Mouse (Mus musculus) embryo, embryonic 10 days (tissue): ENCODE measurements around the gene Pbld2.
"Not testable (repeated sequence)": the region's sequence is repeated elsewhere in the genome, so short reads cannot be mapped to it uniquely, and the experiment has no call there.

ENCODE experiments used
- DNase-seq: peaks from one replicate; pipeline ENCODE4 v3.0.0-alpha.2; 2015; ENCODE audit warnings: low spot score

The Pbld2 gene

DNA sequence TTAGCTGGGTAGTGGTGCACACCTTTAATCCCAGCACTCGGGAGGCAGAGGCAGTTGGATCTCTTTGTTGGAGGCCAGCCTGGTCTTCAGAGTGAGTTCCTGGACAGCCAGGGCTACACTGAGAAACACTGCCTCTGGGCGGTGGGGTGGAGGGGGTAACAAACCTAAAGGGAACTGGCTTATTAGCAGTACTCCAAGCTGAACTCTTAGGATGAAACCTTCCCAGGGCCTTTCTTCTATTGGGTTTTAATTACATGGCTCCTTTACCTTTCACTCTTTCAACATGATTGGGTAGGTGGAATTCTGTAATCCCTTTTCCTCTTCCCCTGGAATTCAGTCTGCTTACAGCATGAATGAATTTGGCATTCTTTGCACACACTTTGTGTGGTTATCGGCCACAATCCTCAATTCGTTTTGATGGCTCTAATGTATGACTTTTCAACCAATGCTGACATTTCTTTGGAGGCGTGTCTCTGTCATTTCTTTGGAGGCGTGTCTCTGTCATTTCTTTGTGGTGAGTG, 1.4 kb downstream of the Pbld2 start:
- DNase-seq: peak; percentile 50

DNA sequence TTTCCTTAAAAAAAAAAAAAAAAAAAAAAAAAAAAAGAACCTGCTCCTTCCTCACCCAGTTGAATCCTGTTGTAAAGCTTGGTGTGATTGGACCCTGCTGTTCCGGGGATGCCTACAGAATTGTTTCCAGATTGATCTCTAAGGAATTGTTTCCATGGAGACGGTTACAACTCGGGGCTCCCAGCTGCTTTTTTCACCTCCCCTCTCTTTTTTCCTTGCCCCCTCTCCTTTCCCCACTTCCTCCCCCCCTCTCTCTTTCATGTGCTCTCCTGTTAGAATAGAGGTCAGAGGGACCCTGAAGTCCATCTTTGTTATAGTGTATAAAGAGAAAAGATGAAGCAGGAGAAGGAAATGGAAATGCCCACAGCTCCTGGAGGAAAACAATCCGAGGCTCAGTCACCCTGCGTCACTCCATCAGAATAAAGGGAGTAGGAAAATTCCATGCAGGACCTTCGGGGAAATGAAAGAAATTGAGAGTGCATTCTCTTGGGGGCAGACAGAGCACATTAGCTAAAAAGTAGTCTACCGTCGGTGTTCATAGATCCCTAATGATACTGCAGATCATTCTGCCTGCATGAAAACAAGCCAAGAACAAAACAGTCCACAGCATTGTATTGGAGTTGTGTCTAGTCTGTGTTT, 2.2 kb downstream of the Pbld2 start:
- DNase-seq: peak; percentile 78

DNA sequence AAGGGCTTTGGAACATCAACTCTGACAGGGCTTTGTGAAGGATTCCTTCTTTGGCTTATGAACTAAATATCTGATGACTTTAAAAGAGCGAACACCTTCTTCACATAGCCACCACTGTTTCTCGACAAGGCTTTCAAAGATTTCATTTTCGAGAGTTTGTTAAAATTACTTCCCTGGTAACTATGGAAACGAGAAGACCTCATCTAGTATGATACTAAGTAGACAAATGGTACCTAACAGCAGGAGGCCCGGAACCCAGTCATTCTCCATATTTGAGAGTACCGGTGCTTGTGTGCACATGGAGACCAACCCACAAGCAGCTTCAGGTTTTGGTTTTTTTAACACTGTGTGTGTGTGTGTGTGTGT, 2.7 kb downstream of the Pbld2 start:
- no peak for DNase-seq

DNA sequence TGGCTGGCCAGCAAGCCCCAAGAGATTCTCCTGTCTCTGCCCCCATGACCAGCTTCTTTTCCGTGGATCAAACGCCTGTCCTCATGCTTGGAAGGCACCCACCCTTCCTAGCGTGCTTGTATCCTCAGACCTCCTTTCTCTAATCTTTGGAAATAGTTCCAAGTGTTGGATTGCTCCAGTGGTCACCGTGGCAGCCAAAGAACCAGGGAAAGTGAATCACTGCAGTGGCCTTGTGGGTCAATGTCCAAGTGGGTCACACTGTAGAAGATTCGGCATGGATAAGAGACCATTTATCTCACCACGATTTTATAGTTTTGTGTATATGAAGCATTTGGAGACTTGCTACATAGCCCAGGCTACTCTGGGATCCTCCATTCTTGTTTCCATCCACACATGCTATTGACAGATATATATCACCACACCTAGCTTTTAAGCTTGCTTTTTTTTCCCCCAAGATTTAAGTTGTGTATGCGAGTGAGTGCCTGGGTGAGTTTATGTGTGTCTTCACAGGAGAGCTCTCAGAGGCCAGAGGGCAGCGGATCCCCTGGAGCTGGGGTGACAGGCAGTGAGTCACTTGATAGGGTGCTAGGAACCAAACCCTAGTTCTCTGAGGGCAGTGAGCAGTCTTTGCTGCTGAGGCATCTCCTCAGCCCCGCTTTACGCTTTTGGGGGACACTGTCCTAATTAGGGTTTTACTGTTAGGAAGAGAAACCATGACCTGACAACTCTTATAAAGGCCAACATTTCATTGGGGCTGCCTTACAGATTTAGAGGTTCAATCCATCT, 3.5 kb downstream of the Pbld2 start:
- no peak for DNase-seq

DNA sequence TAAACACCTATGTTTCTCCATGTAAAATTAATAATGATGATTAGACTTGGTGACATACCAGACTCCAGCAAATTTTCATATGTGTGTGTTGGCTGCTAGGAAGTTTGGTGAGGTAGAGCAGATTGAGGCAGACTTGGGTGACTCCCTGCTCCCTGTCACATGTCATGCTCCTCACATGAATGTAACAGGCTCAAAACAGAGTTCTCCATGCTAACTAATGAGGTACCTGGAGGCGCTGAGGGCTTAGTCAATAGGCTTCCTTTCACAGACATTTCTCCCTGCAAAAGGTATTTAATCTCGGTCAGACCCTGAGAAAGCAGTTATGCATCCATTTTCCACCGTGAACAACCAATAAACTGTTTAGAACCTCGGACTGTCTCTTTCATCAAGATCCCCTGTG, 4.3 kb downstream of the Pbld2 start:
- DNase-seq: no peak

DNA sequence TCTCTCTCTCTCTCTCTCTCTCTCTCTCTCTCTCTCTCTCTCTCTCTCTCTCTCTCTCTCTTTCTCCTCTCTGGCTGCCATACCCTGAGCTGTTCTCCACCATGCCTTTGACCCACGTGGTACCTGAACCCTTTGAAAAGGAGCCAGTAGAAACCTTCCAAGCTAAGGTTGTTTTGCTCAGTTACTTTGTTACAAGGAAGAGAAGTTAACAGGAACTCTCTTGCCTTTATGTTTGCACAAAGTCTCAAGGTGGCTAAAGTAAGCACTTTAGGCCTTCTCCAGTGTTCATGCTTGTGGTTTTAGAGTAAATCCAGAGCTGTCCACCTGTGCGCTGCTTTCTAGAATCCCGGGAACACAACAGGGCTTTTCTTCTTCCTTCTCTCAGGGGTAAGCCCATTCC, 8.2 kb downstream of the Pbld2 start:
- DNase-seq: no peak

DNA sequence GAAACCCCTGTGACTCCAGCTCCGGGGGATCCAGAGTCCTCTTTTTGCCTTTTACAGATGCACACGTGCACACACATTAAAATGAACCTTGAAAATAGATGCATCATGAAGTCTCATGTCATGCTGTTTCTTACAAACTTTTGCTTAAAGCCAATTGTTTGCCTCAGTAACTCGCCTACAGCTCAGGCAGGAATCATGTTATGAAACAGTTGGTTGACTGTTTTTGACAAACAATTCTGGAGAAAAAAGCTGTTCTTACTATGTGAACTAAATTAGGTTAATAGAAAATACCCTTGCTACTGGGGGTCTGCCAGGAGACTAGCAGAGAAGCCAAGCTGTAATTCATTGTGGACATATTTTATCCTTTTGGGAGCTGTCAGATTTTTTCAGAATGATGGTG, 8.8 kb downstream of the Pbld2 start:
- no peak for DNase-seq

DNA sequence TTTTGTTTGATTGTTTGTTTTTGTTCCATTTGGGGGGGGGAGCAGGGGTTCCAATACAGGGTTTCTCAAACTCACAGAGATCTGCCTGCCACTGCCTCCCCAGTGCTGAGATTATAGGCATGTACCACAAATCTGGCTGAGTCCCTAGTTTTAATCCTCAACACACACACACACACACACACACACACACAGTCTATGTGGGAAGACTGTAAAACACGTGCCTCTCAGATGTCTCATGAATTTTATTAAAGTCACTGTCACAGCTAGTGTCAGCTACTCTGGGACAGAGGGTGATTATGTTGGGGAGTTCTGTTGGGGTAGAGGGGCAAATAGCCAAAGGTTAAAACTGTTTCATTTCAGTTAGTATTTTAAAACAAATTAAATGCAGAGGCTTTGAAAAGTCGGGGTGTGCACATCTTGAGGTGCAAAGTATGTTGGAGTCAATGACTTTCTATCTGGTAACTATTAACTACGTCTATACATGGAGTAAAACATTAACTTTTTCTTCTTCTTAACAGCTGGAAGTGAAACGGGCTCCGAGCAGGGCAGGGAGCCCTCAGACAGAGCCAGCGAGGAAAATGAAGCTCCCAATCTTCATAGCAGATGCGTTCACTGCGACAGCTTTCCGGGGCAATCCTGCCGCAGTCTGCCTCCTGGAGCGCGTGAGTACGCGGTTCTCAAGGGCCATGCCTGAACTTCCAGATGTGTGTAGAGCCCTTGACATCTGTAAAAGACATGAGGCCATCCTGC, 14.6 kb downstream of the Pbld2 start:
- DNase-seq: no peak

DNA sequence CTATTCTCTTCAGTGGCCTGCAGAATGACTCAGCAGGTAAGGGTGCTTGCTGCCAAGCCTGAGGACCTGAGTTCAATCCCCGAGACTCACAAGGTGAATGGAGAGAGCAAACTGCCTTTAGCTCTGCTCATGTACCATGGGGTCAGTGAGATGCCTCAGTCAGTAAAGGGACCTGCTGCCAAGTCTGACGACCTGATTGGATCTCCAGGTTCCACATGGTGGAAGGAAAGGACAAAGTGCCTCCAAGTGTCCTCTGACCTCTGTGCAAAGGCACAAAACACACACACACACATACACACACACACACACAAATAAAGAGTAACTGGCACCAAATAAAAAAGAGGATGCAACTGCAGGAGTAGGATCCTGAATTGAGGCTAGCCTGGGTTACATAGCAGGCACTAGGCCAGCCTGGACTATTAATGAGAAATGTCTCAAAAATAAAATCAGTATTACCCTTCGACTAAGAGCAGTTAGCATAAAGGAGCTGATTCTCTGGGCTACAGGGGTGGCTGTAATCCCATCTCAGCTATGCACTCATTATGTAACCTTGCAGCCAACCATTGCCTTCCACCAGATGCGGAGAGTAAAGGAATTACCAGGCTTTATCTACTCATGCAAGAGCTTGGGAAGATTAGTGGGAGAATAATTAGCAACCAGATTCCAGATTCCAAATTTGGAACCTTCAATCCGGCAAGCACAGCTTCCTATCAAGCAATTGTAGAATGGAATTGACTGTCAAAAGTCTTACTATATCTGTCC, 15.9 kb downstream of the Pbld2 start:
- DNase-seq: no peak

DNA sequence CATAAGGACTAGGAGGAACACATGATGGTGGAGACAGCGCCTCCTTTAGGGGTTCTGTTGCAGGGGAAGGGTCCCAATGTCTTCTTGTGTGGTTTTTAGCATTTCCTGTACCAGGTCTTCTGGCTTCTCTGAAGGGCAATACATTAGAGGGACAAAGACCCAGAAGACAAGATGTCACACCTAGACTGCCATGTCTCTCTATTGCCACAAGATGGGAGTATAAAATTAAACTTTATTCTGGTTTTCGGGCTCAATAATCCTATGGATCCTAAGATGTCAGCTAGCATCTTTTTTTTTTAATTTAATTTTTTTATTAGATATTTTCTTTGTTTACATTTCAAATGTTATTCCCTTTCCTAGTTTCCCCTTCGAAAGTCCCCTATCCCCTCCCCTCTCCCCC, 19.0 kb downstream of the Pbld2 start:
- DNase-seq: no peak

DNA sequence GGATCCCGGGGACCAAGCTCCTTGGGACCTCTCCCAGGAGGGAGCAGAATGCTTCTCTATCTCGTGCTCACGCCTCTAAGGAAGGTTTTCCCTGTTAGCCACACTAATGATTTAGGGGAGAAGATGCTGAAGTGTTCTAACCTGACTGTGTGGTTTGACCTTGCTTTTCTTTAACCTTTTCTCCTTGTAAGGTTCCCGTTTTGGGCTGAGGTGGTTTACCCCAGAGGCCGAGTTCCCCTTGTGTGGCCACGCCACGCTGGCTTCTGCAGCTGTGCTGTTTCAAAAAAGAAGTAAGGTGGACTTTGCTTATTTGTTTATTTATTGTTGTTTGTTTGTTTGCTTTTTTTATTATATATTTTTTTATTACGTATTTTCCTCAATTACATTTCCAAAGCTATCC, 23.6 kb downstream of the Pbld2 start:
- no peak for DNase-seq

DNA sequence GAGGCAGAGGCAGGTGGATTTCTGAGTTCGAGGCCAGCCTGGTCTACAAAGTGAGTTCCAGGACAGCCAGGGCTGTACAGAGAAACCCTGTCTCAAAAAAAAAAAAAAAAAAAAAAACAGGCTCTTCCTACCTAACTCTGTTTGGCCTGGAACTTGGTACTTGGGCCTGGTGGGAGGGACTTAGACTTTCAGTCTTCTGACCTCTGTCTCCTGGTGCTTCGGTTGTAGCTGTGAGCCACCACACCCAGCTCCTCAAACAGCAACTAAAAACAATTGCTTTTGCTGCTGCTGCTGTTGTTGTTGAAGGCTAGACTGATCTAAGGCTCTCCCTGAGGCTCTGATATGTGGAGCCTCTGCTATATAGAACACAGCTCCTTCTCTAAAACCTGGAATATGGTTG, 25.0 kb downstream of the Pbld2 start:
- no peak for DNase-seq

DNA sequence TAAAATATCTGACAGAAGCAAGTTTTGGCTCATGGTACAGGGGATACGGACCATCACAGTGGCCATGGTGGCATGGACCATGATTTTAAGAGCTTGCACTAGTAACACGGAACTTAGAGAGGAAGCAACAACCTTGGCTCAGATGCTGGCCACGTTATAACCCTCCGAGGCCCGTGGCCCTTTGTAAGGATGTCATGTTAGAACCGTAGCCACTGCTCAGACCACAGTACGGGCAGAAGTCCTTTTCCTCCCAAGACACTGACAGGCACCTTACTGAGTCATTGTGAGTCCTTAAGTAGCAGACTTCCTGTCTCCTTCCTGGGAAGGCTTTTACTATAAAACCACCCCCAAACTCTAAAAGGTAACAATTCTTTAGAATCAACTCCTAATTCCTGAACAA, 27.2 kb downstream of the Pbld2 start:
- DNase-seq: no peak

DNA sequence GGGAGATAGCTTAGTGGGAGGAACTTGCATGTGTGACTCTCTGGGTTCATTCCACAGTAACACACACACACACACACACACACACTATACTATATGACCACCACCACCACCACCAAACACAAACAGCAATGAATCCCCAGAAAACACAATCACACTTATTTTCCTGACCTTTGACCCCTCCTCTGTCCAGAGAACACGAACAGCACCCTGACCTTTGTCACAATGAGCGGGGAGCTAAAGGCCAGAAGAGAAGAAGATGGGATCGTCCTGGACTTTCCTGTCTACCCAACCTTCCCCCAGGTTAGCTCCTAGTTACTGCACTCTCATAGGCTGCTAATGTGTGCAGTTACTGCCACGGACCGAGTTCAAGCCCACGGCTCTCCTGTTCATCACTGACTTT, 27.9 kb downstream of the Pbld2 start:
- no peak for DNase-seq

DNA sequence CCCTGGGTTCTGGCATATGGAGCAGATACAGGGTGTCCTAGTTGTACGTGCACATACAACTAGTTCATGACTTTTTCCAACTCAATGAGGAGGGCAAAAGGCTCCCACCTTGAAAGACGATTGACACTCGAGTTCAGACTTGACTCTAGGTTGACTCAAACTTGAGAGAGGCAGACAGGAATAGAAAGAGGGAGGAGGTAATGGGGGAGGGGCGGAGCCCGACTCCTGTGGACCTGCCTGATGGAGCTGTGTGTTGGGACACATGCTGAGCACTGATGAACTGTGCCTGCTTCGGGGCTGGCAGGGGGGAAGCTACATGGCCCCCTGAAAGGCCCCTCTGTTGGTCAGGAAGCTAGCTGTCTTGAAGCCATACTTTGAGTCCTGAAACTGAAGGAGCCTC, 28.9 kb downstream of the Pbld2 start:
- no peak for DNase-seq

DNA sequence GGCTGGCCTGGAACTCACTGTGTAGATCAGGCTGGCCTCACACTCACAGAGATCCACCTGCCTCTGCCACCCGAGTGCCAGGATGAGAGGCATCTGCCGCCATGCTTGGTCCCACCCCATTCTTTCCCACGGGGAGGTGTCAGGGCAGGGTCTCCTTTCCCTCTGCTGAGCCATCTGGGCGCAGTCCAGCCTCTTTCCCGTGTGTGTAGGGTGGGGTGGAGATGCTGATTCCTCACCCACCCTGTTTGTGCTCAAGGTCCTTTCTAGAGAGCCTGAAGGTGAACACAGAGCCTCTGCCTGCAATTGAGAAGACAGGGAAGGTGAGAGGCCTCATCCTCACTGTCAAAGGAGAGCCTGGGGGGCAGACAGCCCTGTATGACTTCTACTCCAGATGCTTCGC, 30.0 kb downstream of the Pbld2 start:
- DNase-seq: not testable (repeated sequence)

DNA sequence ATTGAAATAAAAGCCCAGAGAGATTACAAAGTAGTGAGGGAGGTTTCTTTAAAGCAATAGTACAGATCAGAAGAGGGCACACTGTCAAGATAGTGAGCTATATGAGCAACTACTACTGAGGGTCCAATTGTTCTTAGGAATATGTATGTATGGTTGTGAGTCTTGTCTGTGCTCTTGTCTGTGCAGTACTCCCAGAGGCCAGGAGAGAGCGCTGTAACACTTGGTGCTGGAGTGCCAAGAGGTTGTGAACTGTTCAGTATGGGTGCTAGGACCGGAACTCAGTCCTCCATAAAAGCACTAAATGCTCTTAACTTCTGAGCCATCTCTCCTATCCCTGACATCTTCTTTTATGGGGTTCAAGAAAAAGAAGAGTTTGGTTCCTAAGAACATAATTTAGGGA, 30.5 kb downstream of the Pbld2 start:
- no peak for DNase-seq

DNA sequence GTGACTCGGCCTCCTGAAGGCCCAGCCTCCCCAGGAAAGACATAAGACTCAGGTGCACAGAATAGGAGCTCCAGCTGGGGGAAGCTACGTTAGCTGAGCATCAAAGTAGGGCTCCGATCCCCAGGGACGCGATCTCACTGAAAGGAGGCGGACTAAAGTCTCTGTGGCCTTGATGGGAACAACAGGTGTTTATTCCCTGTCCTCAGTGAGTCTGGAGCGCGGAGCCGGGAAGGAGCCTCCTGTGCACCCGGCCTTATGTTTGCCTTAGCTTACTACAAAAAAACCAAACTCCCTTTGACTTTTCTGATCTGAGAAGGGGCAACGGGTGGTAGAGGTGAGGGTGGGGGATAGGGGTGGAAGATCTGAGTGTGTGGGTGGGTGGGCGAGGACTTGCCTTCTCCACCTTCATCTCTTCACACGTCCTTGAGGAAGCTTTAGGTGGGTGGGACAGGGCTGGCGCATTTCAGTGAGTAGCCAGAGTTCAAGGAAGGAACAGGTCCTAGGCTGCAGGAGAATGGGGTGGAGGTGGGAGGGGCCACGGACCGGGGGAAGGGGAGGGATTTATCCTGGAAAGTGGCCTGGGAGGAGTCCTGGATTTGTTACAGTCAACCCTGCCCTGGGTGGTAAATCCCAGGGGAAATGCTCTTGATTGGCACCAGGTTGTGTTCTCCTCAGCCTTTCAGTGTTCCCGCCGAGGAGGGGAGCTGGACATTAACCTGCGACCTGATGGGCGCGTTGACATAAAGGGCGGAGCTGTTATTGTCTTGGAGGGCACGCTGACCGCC, 33.0 kb downstream of the Pbld2 start:
- no peak for DNase-seq

DNA sequence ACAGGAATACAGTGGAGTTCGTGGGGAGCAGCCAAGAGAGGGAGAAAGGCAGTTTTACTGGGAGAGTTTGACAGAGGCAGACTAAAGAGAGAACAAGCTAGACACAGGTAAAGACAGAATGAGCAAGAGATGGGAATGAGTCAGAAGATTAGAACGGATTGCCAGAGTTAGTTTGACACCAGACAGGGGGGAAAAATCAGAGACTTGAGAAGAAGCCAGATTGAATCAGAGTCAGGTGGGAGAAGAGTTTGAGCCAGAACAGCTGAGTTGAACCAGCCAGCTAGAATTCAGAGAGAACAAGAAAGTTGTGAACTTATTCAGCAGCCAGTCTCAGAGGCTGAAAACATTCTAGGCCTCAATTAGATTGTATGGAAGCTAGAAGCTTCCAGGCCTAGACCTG, 35.7 kb downstream of the Pbld2 start, which contains the start of gene Pbld1:
Pbld1 (plus strand) TSS at position 301 of the 400 bp plus-strand sequence.
- no peak for DNase-seq

DNA sequence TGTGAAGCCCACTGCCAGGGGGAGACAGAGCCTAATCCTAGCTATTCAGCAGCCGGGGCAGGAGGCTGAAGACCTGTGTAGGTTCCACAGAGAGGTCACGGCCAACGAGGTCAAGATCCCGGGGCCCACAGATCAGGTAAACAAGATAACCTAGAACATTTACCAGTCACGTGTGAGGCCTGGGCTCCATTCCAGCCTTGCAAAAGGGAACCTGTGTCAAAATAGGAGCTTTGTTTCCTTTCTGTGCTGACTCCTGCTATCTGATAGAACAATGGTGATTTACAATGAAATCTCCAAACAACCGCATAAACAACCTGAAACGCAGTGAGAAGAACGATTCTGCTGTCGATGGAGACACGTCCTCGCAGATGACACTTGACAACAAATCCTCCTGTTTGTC, 36.3 kb downstream of the Pbld2 start:
- no peak for DNase-seq

DNA sequence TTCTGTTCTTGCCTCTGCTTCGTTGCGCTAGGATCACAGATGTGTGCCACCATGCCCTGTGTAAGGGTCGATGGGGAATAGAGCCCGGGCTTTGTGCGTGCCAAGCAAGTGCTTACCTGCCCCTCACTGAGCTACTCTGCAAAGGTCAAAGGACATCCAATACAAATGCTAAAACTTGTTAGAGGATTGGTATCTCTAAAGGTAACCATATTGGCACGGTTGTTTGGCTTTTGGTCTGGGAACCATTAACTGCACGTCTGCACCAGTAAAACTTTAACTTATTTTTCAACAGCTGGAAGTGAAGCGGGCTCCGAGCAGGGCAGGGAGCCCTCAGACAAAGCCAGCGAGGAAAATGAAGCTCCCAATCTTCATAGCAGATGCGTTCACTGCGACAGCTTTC, 37.2 kb downstream of the Pbld2 start:
- DNase-seq: no peak
